Mouse (Mus musculus) heart, embryonic 10.5 days (tissue): ENCODE measurements around the gene Npm3. TPM values are rescaled to one million over a fixed set of nuclear protein-coding genes. Genes with fewer than 3 reads are reported as not detected.
A peak's percentile ranks its signal among the peaks of the same experiment; 100 is the strongest.

Experiments used
- DNase-seq: peaks from one replicate; pipeline ENCODE4 v3.0.0-alpha.2; 2017; ENCODE audit warnings: low spot score
- H3K27ac ChIP-seq: fragments of 300-500 bp; sonication (generic); 2 replicates; pipeline ENCODE4 v1.5.1; 2016; ENCODE audit warnings: mild to moderate bottlenecking
- H3K27me3 ChIP-seq: fragments of 300-500 bp; sonication (generic); 2 replicates; pipeline ENCODE4 v1.6.1; 2016; ENCODE audit warnings: mild to moderate bottlenecking; ENCODE audit not compliant: poor library complexity, insufficient read depth, severe bottlenecking
- H3K36me3 ChIP-seq: fragments of 300-500 bp; sonication (generic); 2 replicates; pipeline ENCODE4 v1.6.1; 2016; ENCODE audit warnings: mild to moderate bottlenecking, moderate library complexity
- H3K4me1 ChIP-seq: fragments of 300-500 bp; sonication (generic); 2 replicates; pipeline ENCODE4 v1.6.1; 2016; ENCODE audit warnings: mild to moderate bottlenecking
- H3K4me3 ChIP-seq: fragments of 300-500 bp; sonication (generic); 2 replicates; pipeline ENCODE4 v1.5.1; 2016; ENCODE audit warnings: mild to moderate bottlenecking, moderate library complexity
- H3K9me3 ChIP-seq: fragments of 300-500 bp; sonication (generic); 2 replicates; pipeline ENCODE4 v1.6.1; 2016; ENCODE audit warnings: mild to moderate bottlenecking, moderate library complexity
- WGBS: fragments of 180-500 bp; shearing (Covaris S2); methylation state at CpG from one replicate; pipeline ENCODE4 v1.1.7; 2016; 5-methylcytosine and 5-hydroxymethylcytosine counted together
- polyA plus RNA-seq: library from polyadenylated mRNA; unstranded; fragments of >200 nt; fragmentation: Nextera tagmentation; extraction: Ambion mirVana; gene quantifications from 2 replicates; pipeline ENCODE4 v1.2.1, GENCODE M21; 2016

Gene Npm3
- polyA plus RNA-seq, 1 experiment from 2014 or later, result 13.6 TPM

DNA sequence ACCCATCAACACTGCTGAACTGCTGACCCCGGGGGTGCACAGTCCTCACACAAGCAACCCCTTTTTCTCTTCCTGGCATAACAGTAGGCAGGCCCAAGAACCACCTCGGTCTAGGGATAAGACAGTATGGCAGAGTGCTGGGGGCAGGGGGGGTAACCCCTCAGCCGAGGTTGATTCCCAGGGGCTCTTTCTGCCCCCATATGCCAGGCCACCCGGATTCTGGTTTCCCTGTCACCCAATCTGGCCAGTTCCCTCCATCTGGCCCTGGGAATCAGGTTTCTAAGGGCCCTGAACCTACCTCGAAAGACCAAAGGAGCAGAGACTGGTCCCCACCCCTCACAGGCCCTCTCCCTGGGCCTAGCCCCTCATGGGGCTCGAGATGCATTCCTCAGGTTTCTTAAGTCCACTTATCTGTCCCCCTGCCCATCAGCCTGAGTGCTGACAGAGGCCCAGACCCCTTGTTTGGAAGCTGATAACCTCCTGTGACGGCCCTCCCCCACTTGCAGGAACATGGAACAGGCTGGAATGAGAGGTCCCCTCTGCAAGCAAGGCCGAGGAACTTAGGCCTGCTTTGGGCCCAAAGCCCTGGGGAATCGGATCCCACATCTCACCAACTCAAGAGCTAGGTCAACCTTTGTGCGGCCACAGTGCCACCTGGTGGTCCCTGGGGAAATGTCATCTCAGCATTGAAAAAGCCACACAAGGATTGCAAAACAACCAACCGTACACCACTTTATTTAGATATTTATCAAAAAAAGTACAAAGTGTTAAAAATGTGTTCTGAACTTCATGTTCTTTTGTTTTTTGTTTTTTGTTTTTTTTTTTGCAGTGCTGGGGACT, 2.1 kb downstream of the Npm3 start:
- Histone ChIP-seq H3K9me3 (no peaks in the 10 kb centered on the region), H3K4me3 (no peak overlapping the region), H3K36me3 (peaks cover 11% of the 10 kb centered on the region), H3K27ac (0 out of 2 replicates have a peak overlapping the region, but pooled peaks have one; percentile 47), H3K27me3 (peaks cover 44% of the 10 kb centered on the region), H3K4me1 (peaks cover 53% of the 10 kb centered on the region)
- WGBS, result 9% methylated on average over 11 of the region's 11 CpGs
- peak; percentile 90 for DNase-seq

DNA sequence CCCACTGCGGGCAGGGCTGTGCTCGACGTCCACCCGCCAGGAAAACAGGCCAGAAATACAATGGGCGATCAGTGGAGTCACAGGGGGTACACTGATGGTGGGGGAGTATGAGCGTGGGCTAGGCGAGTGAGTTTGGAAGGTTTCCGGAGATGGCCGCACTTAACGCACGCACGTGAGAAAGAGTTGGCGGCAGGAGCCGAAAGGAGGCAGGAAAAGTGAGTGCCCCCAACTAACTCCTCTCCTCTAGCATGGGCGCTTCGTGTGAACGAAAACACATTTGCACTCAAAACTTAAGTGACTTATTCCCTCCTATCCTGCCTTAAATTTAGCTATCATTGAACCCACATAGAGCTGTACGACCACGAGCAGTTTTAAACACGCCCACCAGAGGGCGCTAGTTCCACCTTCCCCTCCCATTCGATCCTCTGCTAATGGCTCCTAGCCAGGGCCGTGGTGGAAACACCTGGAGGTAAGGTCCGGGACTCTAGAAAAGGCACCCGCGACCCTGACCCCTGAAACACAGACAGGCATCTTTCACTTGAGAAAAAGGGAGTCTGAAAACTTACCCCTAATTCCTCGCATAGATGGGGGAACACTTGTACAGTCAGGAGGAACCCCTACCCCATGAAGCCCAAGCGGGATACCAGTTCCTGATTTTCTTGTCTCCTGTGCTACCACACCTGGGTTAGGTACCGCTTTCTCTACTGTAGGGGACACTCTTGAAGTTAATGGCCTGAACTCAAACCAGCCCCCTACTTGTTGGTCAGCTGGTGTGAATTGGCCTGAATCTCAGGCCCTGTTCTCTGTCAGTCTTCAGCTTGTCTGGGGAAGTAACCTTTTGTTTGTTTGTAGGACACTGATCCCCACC, 3.0 kb downstream of the Npm3 start:
- peak; percentile 85 for DNase-seq
- peaks cover 4% of the 10 kb centered on the region; the same call in 1 of the 2 replicates for H3K36me3 ChIP-seq
- WGBS, result 6% methylated on average over 29 of the region's 29 CpGs
- H3K4me1 ChIP-seq, result peaks cover 62% of the 10 kb centered on the region
- peak overlapping the region; percentile 39 for H3K4me3 ChIP-seq
- H3K27me3 ChIP-seq, result peaks cover 52% of the 10 kb centered on the region
- no peak overlapping the region for H3K27ac ChIP-seq
- H3K9me3 ChIP-seq, result no peaks in the 10 kb centered on the region

DNA sequence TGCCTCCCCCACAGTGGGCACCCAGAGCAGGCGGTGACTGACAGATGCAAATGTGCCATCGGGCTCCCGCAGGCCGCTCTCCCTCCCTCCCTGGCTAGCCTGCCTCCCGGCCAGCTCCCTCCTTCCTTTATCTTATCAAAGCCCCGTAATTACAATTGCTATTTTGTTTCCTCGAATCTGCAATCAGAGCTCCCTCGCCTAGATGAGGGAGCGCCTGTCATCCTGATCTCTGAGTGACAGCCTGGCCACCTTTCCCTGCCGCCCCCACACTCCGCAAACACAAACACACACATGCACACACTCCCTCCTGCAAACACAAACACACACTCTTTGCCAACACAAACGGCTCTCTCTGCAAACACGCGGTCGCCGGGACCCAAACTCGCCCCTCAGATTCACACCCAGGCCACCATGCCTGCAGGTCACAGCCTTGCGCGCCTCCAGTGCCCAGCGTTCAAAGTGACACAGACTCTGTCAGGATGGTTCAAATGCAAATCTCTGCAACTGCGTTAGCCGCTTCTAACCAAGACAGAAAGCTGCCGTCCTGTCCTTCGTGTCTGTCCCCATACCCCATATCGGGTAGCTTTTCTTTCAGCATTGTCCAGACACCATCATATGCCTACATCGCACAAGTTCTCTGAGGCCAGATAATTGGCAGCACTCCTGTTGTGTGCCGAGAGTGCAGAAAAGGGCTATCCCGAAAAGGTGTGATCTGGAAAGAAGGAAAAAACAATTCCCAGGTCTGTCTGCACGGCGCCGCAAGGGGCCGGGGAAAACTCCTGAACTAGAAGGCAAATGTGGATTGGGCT, 3.8 kb downstream of the Npm3 start:
- H3K4me1 ChIP-seq, result peaks cover 65% of the 10 kb centered on the region
- no peak for DNase-seq
- peaks cover 61% of the 10 kb centered on the region for H3K27me3 ChIP-seq
- 0 out of 2 replicates have a peak, but pooled peaks cover 2% of the 10 kb centered on the region for H3K36me3 ChIP-seq
- H3K27ac ChIP-seq, result no peak overlapping the region
- 1% methylated on average over 32 of the region's 32 CpGs for WGBS
- H3K9me3 ChIP-seq, result no peaks in the 10 kb centered on the region
- H3K4me3 ChIP-seq, result peak overlapping the region; percentile 39

DNA sequence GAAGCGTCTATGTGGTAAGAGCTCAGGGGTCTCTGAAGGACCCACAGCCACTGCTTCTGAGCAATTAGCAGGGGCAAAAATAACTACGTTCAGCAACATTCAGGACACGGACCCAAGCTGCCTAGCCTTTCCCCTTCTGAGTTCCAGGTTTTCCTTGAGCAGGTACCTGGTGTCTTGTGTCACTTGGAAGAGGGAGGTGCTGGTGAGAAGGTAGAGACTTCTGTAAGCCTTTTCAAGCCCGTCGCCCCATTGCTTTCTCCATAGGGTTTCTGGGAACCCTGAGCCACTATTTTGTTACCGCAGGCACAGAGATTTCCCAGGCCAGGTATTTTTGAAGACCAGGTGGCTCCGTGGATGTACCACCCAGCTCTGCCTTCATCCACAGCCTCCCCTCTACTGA, 5.8 kb downstream of the Npm3 start:
- H3K4me3 ChIP-seq, result peak overlapping the region; percentile 68; the same call in 1 of the 2 replicates
- no peaks in the 10 kb centered on the region for H3K36me3 ChIP-seq
- no peak overlapping the region for H3K27ac ChIP-seq
- DNase-seq, result no peak
- 15% methylated on average over 7 of the region's 7 CpGs for WGBS
- H3K4me1 ChIP-seq, result peaks cover 62% of the 10 kb centered on the region
- peaks cover 80% of the 10 kb centered on the region for H3K27me3 ChIP-seq
- no peaks in the 10 kb centered on the region for H3K9me3 ChIP-seq

DNA sequence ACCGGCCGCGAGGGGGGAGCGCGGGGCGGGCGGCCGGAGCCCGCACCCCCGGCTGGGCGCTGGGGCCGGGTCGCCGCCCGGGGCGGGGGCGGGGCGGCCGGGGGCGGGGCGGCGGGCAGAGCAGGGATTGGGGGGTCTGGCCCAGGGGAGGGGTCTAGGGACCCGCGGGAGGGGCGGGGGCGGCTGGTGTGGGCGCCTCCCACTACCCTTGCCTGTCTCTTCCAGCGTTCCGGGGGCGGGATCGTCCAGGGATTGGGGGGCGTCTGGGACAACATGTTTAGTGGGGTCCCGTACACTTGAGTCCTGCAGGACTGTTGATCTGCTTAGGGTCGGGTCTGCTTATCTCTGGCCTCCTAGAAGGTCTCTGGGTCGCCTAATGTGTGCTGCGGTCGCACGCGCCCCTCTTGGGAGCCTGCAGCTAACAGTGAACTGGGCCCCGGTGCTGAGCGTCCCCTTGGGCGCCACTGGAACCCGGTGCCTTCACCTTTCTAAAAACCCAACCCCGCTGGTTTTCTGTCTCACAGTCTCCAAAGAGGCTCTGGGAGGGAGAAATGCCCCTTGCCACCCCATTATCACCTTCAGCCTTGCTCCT, 6.3 kb downstream of the Npm3 start:
- Histone ChIP-seq H3K27ac (peak overlapping the region; percentile 33; the same call in 1 of the 2 replicates), H3K9me3 (no peaks in the 10 kb centered on the region), H3K27me3 (peaks cover 86% of the 10 kb centered on the region), H3K4me1 (peaks cover 56% of the 10 kb centered on the region), H3K4me3 (peak overlapping the region; percentile 68), H3K36me3 (no peaks in the 10 kb centered on the region)
- no peak for DNase-seq
- under 1% methylated on average over 22 of the region's 44 CpGs for WGBS

DNA sequence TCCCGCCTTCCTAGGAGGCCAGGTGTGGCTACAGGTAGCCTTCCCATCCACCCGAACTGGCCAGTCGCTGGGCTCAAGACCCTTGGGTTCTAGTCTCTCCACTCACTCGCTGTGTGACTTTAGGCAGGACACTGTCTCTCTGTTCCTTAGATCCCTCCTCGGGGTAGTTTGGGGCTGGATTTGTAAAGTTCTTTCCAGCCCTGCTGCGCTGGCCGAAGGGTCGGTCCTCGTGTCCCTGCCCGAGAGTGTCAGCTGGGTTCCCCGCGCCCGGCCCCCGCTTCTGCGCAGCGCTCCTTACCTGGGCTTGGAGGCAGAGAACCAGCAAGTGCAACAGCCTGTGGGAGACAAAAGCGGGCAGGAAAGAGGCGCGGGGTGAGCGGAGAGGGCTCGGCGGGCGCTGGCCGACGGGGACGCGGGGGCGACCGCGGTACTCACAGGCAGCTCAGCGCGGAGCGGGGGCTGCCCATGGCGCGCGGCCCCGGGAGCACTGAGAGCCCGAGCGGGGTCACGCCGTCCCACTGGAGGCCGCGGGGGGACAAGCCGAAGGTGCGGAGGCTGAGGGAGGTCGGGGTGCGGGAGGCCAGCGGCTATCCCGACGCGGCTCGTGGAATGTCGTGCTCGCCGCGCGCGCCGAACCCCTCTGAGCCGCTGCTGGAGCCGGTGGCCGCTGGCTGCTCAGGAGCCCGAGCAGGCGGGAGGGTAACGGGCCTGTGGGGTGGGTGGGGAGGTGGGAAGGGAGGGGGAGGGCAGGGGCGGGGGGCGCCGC, 7.0 kb downstream of the Npm3 start, which contains the start of gene Fgf8:
Gene Fgf8, minus strand, starts transcription at position 698 of the 766 bp plus-strand sequence.
- H3K4me1 ChIP-seq, result peaks cover 55% of the 10 kb centered on the region
- 1% methylated on average over 52 of the region's 68 CpGs for WGBS
- H3K27ac ChIP-seq, result peak within 1 kb of the TSS; percentile 56

DNA sequence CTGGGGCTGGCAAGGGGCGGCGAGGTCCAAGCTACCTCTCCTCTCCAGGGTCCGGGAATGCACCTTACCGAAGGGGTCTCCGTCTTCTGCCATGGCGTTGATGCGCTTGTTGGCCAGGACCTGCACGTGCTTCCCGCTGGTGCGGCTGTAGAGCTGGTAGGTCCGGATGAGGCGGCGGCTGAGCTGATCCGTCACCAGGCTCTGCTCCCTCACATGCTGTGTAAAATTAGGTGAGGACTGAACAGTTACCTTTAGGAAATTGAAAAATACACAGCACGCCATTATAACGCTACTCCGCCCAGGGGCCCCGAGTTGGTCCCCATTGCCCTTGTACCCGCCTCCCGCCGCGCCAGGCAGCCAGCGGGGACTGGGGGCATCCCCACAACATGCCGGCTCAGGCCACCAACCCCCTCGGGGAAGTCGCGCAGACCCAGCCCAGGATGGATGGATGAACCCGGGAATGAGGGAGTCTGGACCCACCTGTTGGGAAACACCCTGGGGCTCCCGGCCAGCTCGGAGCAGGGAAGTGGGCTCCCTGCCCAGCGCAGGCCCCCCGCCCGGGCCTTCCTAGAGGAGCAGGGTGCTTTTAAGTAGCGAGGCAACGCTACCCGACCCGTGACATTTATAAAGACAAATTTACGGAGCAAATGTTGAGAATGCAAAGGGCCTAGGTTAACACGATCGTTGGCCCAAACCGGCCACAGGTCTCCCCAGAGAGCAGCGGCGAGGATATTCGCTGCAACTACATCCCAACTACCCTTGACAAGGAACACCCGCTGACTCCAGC, 7.8 kb downstream of the Npm3 start:
- H3K27me3 ChIP-seq, result peaks cover 95% of the 10 kb centered on the region
- peak overlapping the region; percentile 68 for H3K4me3 ChIP-seq
- peaks cover 55% of the 10 kb centered on the region for H3K4me1 ChIP-seq
- peak overlapping the region; percentile 56; the same call in 1 of the 2 replicates for H3K27ac ChIP-seq
- no peaks in the 10 kb centered on the region for H3K36me3 ChIP-seq
- 3% methylated on average over 45 of the region's 45 CpGs for WGBS
- no peak for DNase-seq
- H3K9me3 ChIP-seq, result no peaks in the 10 kb centered on the region

More for the DNA sequence above, 7.0 kb downstream of the Npm3 start, which contains the start of gene Fgf8:
- no peak for DNase-seq
- H3K9me3 ChIP-seq, result no peaks in the 10 kb centered on the region
- peak within 1 kb of the TSS; percentile 68 for H3K4me3 ChIP-seq
- no peaks in the 10 kb centered on the region for H3K36me3 ChIP-seq
- H3K27me3 ChIP-seq, result peaks cover 92% of the 10 kb centered on the region

DNA sequence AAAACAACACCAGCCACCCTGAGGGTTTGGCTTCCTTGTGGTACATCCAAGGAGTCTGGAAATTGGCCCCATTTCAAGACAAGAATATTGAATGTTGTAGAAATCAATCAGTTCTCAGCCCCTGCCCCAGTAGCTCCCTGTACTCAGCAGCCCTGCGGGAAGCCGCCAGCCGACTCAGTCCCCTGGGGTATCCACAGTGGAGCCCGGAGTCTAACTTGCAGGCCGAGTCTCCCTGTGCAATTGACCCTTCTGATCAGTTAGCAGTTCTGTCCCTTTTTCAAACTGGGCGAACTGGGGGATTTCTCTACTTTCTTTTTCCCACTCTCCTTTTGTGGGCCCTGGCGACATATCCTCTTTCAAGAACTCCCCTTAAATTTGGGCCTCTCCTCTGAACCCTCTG, 8.6 kb downstream of the Npm3 start:
- Histone ChIP-seq H3K27ac (no peak overlapping the region), H3K27me3 (peaks cover 97% of the 10 kb centered on the region), H3K36me3 (no peaks in the 10 kb centered on the region), H3K4me3 (no peak overlapping the region), H3K4me1 (peaks cover 53% of the 10 kb centered on the region), H3K9me3 (no peaks in the 10 kb centered on the region)
- DNase-seq, result no peak
- WGBS, result 7% methylated on average over 7 of the region's 7 CpGs

DNA sequence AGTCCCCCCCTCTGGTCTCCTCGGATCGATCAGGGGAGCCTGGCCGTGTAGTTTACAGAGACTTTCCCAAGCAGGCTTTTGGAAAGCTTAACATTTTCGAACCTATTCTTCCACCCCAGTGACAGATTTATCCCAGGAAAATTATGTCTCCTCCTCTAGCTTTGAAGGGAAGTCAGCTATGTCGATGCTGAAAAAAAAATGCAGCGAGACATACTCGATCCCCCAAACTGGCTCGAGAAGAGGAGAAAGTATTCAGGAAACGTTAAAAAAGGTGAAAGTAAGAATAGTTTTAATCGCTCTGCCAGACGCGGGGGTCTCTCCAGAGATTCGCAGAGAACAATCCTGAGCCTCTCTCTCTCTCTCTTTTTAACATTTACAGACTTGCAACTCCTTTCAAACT, 9.2 kb downstream of the Npm3 start:
- Histone ChIP-seq H3K36me3 (no peaks in the 10 kb centered on the region), H3K4me3 (no peak overlapping the region), H3K27me3 (peaks cover 98% of the 10 kb centered on the region), H3K9me3 (no peaks in the 10 kb centered on the region), H3K27ac (no peak overlapping the region), H3K4me1 (peaks cover 47% of the 10 kb centered on the region)
- WGBS, result 14% methylated on average over 13 of the region's 13 CpGs
- DNase-seq, result no peak

DNA sequence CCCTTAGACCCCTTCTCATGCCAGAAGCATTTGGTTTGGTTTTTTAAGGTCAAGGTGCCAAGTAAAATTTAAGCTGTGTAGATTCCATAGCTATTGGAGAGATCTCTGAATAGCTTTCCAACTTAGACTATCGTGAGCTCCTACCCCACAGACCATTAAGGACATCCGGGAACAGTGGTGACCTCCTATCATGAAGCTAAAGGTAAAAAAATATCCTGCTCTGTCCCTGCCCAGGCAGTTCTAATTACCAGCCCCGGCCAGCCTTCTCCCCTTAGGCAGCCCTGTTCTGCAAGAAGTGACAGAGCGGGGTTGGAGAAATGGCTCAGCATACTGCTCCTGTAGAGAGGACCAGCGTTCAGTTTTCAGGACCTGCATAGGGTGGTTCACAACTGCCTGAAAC, 10.9 kb downstream of the Npm3 start:
- WGBS, result 68% methylated on average over 5 of the region's 5 CpGs
- Histone ChIP-seq H3K9me3 (no peaks in the 10 kb centered on the region), H3K4me1 (peaks cover 55% of the 10 kb centered on the region), H3K27me3 (peaks cover 99% of the 10 kb centered on the region), H3K36me3 (no peaks in the 10 kb centered on the region), H3K27ac (no peak overlapping the region), H3K4me3 (no peak overlapping the region)
- no peak for DNase-seq
